Mouse (Mus musculus) midbrain, embryonic 13.5 days (tissue): ENCODE results near the gene Dazap1. TPM values are rescaled to one million over a fixed set of nuclear protein-coding genes. Genes with fewer than 3 reads are reported as not detected.
A peak's percentile ranks its signal among the peaks of the same experiment; 100 is the strongest.

Experiments
- ATAC-seq: fragments of 200-750 bp; cut with Nextera tagmentation; 2 replicates; pipeline ENCODE4 v1.8.0; 2017; ENCODE audit warnings: mild to moderate bottlenecking, moderate TSS enrichment, moderate library complexity
- H3K27ac ChIP-seq: fragments of 300-500 bp; sonication (generic); 2 replicates; pipeline ENCODE4 v1.5.1; 2015; ENCODE audit warnings: inconsistent platforms, mild to moderate bottlenecking, moderate library complexity
- H3K27me3 ChIP-seq: fragments of 300-500 bp; sonication (generic); 2 replicates; pipeline ENCODE4 v1.6.1; 2015; ENCODE audit warnings: mild to moderate bottlenecking, inconsistent platforms
- H3K36me3 ChIP-seq: fragments of 300-500 bp; sonication (generic); 2 replicates; pipeline ENCODE4 v1.6.1; 2015; ENCODE audit warnings: mild to moderate bottlenecking, inconsistent platforms
- H3K4me1 ChIP-seq: fragments of 300-500 bp; sonication (generic); replicated peaks from 2 replicates; pipeline ENCODE4 v1.6.1; 2015; ENCODE audit warnings: inconsistent platforms
- H3K4me2 ChIP-seq: fragments of 300-500 bp; sonication (generic); replicated peaks from 2 replicates; pipeline ENCODE4 v1.6.1; 2015; ENCODE audit warnings: moderate library complexity, mild to moderate bottlenecking, inconsistent platforms
- H3K4me3 ChIP-seq: fragments of 300-500 bp; sonication (generic); replicated peaks from 2 replicates; pipeline ENCODE4 v1.5.1; 2015; ENCODE audit warnings: mild to moderate bottlenecking, inconsistent platforms
- H3K9ac ChIP-seq: fragments of 300-500 bp; sonication (generic); replicated peaks from 2 replicates; pipeline ENCODE4 v1.6.1; 2015; ENCODE audit warnings: mild to moderate bottlenecking, inconsistent platforms
- H3K9me3 ChIP-seq: fragments of 300-500 bp; sonication (generic); 2 replicates; pipeline ENCODE4 v1.6.1; 2016; ENCODE audit warnings: mild to moderate bottlenecking, inconsistent platforms
- WGBS: fragments of 180-500 bp; shearing (Covaris S2); methylation state at CpG from one replicate; pipeline ENCODE4 v1.1.7; 2015; 5-methylcytosine and 5-hydroxymethylcytosine counted together
- polyA plus RNA-seq: library from polyadenylated mRNA; unstranded; fragments of >200 nt; fragmentation: Nextera tagmentation; extraction: Ambion mirVana; gene quantifications from 2 replicates; pipeline ENCODE4 v1.2.1, GENCODE M21; 2015

Gene Dazap1
- polyA plus RNA-seq, 1 experiment from 2014 or later, result 66.1 TPM

DNA sequence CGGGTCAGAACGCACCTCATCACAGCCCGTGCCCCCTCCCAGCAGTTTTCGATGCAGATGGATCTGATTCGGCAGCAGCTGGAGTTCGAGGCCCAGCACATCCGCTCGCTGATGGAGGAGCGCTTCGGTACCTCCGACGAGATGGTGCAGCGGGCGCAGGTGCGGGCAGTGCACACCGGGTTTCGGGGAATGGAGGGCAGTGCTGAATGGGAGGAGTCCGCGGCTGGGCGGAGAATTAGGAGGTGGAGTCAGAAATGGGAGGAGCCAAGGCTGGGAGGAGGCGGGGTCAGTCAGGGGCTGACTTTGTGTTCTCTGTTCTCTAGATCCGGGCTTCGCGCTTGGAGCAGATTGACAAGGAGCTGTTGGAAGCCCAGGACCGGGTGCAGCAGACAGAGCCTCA is 43.6 kb downstream of the Dazap1 start:
- Histone ChIP-seq H3K4me1 (peaks cover 74% of the 10 kb centered on the region), H3K27ac (no peak overlapping the region), H3K9me3 (no peaks in the 10 kb centered on the region), H3K4me3 (peak overlapping the region; percentile 11), H3K36me3 (peaks cover 82% of the 10 kb centered on the region), H3K27me3 (no peaks in the 10 kb centered on the region), H3K4me2 (peak overlapping the region; percentile 41), H3K9ac (peak overlapping the region; percentile 48; the same call in 1 of the 2 replicates)
- 31% methylated on average over 25 of the region's 25 CpGs for WGBS
- no peak for ATAC-seq

DNA sequence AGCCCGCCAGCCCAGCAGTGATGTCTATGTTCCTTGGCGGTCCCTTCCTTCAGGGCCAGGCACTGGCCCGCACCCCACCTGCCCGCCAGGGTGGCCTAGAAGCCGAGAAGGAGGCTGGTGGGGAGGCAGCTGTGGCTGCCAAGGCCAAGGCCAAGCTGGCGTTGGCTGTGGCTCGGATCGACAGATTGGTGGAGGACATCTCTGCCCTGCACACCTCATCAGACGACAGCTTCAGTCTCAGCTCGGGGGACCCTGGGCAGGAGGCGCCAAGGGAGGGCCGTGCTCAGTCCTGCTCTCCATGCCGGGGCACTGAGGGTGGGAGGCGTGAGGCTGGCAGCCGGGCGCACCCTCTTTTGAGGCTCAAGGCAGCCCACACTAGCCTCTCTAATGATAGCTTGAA is 50.3 kb downstream of the Dazap1 start:
- H3K4me1 ChIP-seq, result peaks cover 56% of the 10 kb centered on the region
- no peak overlapping the region for H3K9ac ChIP-seq
- H3K4me3 ChIP-seq, result no peak overlapping the region
- H3K27ac ChIP-seq, result no peak overlapping the region
- 88% methylated on average over 16 of the region's 16 CpGs for WGBS
- no peak for ATAC-seq
- H3K4me2 ChIP-seq, result no peak overlapping the region
- H3K36me3 ChIP-seq, result peaks cover 100% of the 10 kb centered on the region
- H3K9me3 ChIP-seq, result no peaks in the 10 kb centered on the region
- no peaks in the 10 kb centered on the region for H3K27me3 ChIP-seq

DNA sequence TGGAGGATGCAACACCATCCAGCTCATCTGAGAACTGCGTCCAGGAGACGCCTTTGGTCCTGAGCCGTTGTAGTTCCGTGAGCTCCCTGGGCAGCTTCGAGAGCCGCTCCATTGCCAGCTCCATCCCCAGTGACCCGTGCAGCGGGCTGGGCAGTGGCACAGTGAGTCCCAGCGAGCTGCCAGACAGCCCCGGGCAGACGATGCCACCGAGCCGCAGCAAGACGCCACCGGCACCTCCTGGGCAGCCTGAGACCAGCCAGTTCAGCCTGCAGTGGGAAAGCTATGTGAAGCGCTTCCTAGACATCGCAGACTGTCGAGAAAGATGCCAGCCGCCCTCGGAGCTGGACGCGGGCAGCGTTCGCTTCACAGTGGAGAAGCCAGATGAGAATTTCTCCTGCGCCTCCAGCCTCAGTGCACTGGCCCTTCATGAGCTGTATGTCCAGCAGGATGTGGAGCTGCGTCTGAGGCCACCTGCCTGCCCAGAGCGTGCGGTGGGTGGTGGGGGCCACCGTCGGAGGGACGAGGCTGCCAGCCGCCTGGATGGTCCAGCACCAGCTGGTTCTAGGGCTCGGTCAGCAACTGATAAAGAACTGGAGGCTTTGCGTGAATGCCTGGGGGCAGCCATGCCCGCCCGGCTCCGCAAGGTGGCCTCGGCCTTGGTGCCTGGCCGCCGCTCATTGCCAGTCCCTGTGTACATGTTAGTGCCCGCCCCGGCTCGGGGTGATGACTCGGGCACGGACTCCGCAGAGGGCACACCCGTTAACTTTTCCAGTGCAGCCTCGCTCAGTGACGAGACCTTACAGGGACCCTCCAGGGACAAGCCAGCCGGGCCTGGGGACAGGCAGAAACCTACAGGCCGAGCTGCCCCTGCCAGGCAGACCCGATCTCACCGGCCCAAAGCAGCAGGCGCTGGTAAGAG is 51.6 kb downstream of the Dazap1 start:
- Histone ChIP-seq H3K36me3 (peaks cover 100% of the 10 kb centered on the region), H3K4me2 (no peak overlapping the region), H3K4me1 (peaks cover 56% of the 10 kb centered on the region), H3K9ac (no peak overlapping the region), H3K9me3 (no peaks in the 10 kb centered on the region), H3K27me3 (no peaks in the 10 kb centered on the region), H3K27ac (no peak overlapping the region), H3K4me3 (0 out of 2 replicates have a peak overlapping the region, but pooled peaks have one; percentile 1)
- WGBS, result 78% methylated on average over 54 of the region's 54 CpGs
- ATAC-seq, result no peak

DNA sequence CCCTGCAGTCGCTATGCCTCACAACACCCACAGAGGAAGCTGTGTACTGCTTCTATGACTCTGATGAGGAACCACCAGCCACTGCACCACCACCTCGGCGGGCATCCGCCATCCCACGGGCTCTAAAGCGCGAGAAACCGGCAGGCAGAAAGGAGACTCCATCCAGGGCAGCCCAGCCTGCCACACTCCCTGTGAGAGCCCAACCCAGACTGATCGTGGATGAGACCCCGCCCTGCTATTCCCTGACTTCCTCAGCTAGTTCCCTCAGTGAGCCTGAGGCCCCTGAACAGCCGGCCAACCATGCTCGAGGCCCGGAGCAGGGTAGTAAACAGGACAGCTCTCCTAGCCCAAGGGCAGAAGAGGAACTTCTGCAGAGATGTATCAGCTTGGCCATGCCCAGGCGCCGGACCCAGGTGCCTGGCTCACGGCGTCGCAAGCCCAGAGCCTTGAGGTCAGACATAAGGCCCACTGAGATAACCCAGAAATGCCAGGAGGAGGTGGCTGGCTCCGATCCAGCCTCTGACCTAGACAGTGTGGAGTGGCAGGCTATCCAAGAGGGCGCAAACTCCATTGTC is 52.4 kb downstream of the Dazap1 start:
- H3K4me1 ChIP-seq, result peaks cover 57% of the 10 kb centered on the region
- H3K4me3 ChIP-seq, result 0 out of 2 replicates have a peak overlapping the region, but pooled peaks have one; percentile 1
- no peaks in the 10 kb centered on the region for H3K27me3 ChIP-seq
- 71% methylated on average over 20 of the region's 20 CpGs for WGBS
- peaks cover 100% of the 10 kb centered on the region for H3K36me3 ChIP-seq
- H3K4me2 ChIP-seq, result no peak overlapping the region
- no peak overlapping the region for H3K9ac ChIP-seq
- no peak for ATAC-seq
- no peaks in the 10 kb centered on the region for H3K9me3 ChIP-seq
- no peak overlapping the region for H3K27ac ChIP-seq

DNA sequence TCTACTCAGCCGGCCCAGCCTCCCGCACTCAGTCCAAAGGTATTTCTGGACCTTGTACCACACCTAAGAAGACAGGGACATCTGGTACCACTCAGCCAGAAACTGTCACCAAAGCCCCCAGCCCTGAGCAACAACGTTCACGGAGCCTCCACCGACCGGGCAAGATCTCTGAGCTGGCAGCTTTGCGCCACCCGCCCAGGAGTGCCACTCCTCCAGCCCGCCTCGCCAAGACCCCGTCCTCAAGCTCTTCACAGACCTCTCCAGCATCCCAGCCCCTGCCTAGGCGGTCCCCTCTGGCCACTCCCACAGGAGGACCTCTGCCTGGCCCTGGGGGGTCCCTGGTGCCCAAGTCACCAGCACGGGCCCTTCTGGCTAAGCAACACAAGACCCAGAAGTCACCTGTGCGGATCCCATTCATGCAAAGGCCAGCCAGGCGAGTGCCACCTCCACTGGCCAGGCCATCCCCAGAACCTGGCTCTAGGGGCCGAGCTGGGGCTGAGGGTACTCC is 53.3 kb downstream of the Dazap1 start:
- no peak overlapping the region for H3K9ac ChIP-seq
- no peak overlapping the region for H3K27ac ChIP-seq
- H3K4me2 ChIP-seq, result no peak overlapping the region
- ATAC-seq, result no peak
- H3K4me1 ChIP-seq, result peaks cover 66% of the 10 kb centered on the region
- H3K4me3 ChIP-seq, result no peak overlapping the region
- no peaks in the 10 kb centered on the region for H3K9me3 ChIP-seq
- 63% methylated on average over 16 of the region's 16 CpGs for WGBS
- H3K27me3 ChIP-seq, result no peaks in the 10 kb centered on the region
- peaks cover 98% of the 10 kb centered on the region for H3K36me3 ChIP-seq

DNA sequence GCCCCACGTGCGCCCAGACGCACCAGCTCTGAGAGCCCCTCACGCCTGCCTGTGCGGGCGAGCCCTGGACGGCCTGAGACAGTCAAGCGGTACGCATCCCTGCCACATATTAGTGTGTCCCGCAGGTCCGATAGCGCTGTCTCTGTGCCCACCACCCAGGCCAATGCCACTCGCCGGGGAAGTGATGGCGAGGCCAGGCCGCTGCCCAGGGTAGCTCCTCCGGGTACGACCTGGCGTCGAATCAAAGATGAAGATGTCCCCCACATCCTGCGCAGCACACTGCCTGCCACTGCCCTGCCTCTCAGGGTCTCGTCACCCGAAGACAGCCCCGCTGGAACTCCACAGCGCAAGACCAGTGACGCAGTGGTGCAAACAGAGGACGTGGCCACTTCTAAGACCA is 54.0 kb downstream of the Dazap1 start:
- Histone ChIP-seq H3K9me3 (no peaks in the 10 kb centered on the region), H3K36me3 (peaks cover 90% of the 10 kb centered on the region), H3K27me3 (no peaks in the 10 kb centered on the region), H3K4me2 (no peak overlapping the region; the same call in 1 of the 2 replicates), H3K4me1 (peaks cover 71% of the 10 kb centered on the region), H3K27ac (0 out of 2 replicates have a peak overlapping the region, but pooled peaks have one; percentile 5), H3K9ac (peak overlapping the region; percentile 19; the same call in 1 of the 2 replicates), H3K4me3 (no peak overlapping the region)
- WGBS, result 53% methylated on average over 27 of the region's 27 CpGs
- ATAC-seq, result no peak

DNA sequence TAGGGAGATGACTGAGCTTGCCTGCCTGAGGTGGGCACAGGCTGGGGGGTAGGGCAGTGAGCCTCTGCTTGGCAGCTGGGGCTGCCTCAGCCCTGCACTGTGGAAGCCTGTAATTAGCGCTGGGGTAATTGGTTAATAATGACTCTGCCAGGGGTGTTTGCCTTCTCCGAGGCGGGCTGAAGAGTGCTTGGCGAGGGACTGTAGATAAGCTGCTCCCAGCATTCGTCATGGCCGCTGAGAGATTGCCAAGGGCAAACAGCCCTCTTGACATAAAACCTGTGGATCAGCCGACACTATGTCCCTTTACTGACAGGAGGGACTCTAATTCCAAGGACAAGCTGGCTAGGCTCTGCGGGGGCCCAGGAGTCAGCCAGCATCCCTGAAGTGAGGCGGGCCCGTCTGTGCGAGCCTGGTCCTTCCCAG is 55.1 kb downstream of the Dazap1 start:
- 43% methylated on average over 11 of the region's 11 CpGs for WGBS
- Histone ChIP-seq H3K27me3 (no peaks in the 10 kb centered on the region), H3K27ac (0 out of 2 replicates have a peak overlapping the region, but pooled peaks have one; percentile 39), H3K4me3 (no peak overlapping the region), H3K9ac (0 out of 2 replicates have a peak overlapping the region, but pooled peaks have one; percentile 19), H3K4me1 (peaks cover 71% of the 10 kb centered on the region), H3K36me3 (peaks cover 80% of the 10 kb centered on the region), H3K4me2 (no peak overlapping the region), H3K9me3 (no peaks in the 10 kb centered on the region)
- ATAC-seq, result peak; percentile 19; the same call in 1 of the 2 replicates

DNA sequence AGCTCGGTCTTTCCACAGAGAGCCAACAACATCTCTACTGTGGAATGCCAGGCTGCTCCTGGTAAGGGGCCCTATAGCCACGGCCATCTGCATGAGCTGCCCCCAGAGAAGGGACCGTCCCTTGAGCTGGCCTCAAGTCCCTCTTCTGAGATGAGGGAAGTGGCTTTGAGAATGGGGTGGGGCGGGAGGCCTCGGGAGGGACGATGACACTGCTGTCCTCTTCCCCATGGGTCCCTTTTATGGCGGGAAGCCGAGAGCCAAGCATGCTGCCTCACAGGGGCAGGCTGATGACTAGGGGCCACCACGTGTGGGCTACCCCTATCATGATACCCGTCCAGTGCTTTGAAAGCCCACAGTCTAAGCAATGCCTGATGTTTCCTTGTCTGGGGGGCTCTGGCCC is 55.7 kb downstream of the Dazap1 start:
- Histone ChIP-seq H3K9me3 (no peaks in the 10 kb centered on the region), H3K9ac (no peak overlapping the region), H3K4me1 (peaks cover 67% of the 10 kb centered on the region), H3K4me3 (no peak overlapping the region), H3K36me3 (peaks cover 73% of the 10 kb centered on the region), H3K27ac (no peak overlapping the region), H3K27me3 (no peaks in the 10 kb centered on the region), H3K4me2 (no peak overlapping the region)
- ATAC-seq, result no peak
- WGBS, result 73% methylated on average over 10 of the region's 10 CpGs

DNA sequence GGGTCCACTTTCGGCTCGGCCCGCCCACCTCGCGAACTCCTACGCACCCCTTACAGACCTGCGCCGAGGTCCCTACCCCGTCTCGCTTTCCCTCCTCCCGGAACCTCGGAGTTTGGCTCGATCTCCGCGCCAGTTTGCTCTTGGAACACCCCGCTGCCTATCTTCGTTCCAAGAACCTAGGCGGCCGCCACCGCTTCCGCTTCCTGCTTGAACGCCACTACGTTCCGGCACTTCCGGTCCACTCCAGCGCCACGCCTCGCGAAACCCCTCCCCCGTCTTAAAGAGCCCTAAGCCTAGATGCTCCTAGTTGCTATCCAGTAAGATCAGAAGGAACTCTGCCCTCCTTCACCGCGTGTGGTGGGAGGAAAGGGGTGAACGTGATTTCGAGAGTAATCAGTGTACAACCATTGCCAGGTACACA is 59.1 kb downstream of the Dazap1 start, which contains the start of gene 2310011J03Rik:
Gene 2310011J03Rik, minus strand, starts transcription at position 198 of the 421 bp plus-strand sequence.
- peak; percentile 72 for ATAC-seq
- peak within 1 kb of the TSS; percentile 99 for H3K4me2 ChIP-seq
- peaks cover 40% of the 10 kb centered on the region for H3K36me3 ChIP-seq
- no peaks in the 10 kb centered on the region for H3K9me3 ChIP-seq
- 1% methylated on average over 34 of the region's 34 CpGs for WGBS
- H3K4me1 ChIP-seq, result peaks cover 51% of the 10 kb centered on the region
- H3K9ac ChIP-seq, result peak within 1 kb of the TSS; percentile 80
- peak within 1 kb of the TSS; percentile 30; the same call in 1 of the 2 replicates for H3K27ac ChIP-seq
- H3K4me3 ChIP-seq, result peak within 1 kb of the TSS; percentile 78
- H3K27me3 ChIP-seq, result peaks cover 13% of the 10 kb centered on the region; the same call in 1 of the 2 replicates

DNA sequence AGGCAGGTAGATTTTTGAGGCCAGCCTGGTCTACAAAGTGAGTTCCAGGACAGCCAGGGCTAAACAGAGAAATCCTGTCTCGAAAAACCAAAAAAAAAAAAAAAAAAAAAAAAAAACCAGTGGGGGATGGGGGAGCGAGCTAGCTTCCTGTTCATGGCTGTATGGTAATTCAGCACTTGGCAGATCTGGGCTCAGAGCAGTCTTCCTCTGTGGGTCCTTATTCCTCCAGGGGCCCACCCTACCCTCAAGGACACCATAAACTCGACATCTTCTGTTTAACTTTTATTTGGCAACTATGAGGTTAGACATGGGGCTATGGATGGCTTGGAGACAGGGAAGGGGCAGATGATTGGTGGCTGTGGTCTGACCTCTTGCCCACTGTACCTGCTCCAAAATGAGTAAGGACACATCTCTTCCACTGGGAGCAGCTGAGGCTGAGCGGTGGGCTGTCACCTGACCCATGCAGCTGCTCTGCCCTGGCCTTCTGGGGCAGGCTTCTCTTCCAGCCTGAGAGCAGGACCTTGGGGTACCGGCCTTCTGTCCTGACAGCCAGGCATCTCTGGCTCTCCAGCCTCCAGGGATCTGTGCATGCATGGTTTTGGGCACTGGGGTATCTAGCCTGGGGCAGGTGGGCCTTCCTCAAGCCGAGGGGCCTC is 59.9 kb downstream of the Dazap1 start:
- Histone ChIP-seq H3K4me3 (no peak overlapping the region), H3K4me1 (peaks cover 43% of the 10 kb centered on the region), H3K9me3 (no peaks in the 10 kb centered on the region), H3K27me3 (peaks cover 19% of the 10 kb centered on the region; the same call in 1 of the 2 replicates), H3K9ac (no peak overlapping the region), H3K27ac (no peak overlapping the region), H3K4me2 (no peak overlapping the region), H3K36me3 (peaks cover 32% of the 10 kb centered on the region)
- WGBS, result 75% methylated on average over 6 of the region's 6 CpGs
- no peak for ATAC-seq
